Mouse (Mus musculus) monocyte, adult 59 days (primary cell): Measurements from ENCODE around the gene Ajuba. TPM values are rescaled to one million over a fixed set of nuclear protein-coding genes. Genes with fewer than 3 reads are reported as not detected.

Experiments used
- total RNA-seq, 2 experiments: library from RNA; stranded (reverse); gene quantifications; one replicate each; pipeline ENCODE4 v1.2.4; 2023

Ajuba gene
- total RNA-seq = under 1 TPM; 0.79 to 0.84 TPM

GRCm38 (mm10) chr14:54577089-54577982 is at the start of gene Ajuba:
Gene Ajuba (minus strand): TSS chr14:54577558.

DNA sequence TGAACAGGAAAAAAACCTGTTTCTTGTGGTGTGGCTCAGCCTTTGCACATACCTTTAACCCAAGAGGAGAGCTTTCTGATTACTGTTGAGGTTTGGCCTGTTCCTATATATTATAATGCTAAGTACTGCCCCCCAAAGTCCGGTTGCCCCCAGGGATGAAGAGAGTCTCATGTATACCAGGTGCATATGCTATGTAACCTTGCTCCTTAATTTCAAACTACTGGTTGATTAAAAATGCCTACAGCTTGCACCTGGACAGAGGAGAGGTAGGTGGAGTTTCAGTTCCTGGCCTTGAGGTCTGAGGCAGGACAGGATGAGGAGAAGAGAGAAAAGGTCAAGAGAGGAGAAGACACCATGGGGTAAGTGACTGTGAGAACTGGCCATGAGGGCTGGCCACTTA is 43.8 kb upstream of the Ajuba start, which contains the start of gene Psmb11:
Gene Psmb11, plus strand, starts transcription at position 301 of the 400 bp plus-strand sequence.

GRCm38 (mm10) chr14:54617897-54618365 is 40.6 kb upstream of the Ajuba start, which contains the start of gene Psmb5:
Gene Psmb5 (minus strand): TSS chr14:54618022.

DNA sequence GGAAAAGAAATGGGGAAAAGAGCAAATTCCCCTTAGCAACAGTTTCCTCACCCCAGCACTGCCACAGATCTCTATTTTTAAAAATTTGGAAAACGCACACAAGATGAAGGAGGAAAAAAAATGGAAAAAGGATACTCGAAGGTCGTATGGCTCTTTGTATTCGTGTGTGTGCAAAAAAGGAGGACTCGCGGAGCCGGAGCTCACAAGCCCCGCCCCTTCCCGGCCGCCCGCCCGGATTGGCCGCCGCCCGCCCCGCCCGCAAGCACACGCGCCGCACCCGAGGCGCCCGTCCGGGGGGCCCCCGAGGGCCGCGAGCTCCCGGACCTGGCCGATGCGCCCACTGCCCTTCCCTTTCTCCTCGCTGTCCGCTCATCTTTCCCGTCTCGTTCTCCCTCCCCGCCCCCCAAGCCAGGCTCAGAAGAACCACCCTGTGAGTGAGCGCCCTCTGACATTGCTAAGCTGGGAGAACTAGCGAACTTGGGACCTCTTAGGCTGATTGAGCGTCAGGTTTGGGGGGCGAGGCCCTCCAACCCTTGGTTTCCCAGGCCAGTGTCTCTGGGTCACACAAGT is 28.5 kb upstream of the Ajuba start, which contains the start of gene 4931414P19Rik:
Gene 4931414P19Rik, minus strand, starts transcription at position 242 of the 570 bp plus-strand sequence.

GRCm38 (mm10) chr14:54553975-54554769 is 23.2 kb downstream of the Ajuba start, which contains the start of gene Haus4:
Gene Haus4 (minus strand): TSS chr14:54554616.

Other genes starting within 250 kb of the Ajuba start
- 10 to 100 TPM; 69.3 to 69.9 TPM for gene Oxa1l, start 216.7 kb downstream of the Ajuba start, total RNA-seq
- 10 to 100 TPM; 67.4 to 75.2 TPM for gene Slc7a7, start 159.8 kb downstream of the Ajuba start, total RNA-seq
- gene Mrpl52, start 150.6 kb downstream of the Ajuba start, total RNA-seq = 10 to 100 TPM; 77.0 to 87.1 TPM
- gene Mmp14, start 145.9 kb downstream of the Ajuba start, total RNA-seq = 1 to 10 TPM; 1.4 to 2.5 TPM
- gene Lrp10, start 113.4 kb downstream of the Ajuba start, total RNA-seq = 100 to 1,000 TPM; 109 to 130 TPM
- gene Rem2, start 101.5 kb downstream of the Ajuba start, total RNA-seq = not detected
- gene Prmt5, start 60.0 kb downstream of the Ajuba start, total RNA-seq = 10 to 100 TPM; 13.4 to 14.5 TPM
- 1 to 10 TPM; 7.1 to 7.4 TPM for gene Haus4, start 22.9 kb downstream of the Ajuba start, total RNA-seq
- gene 4931414P19Rik, start 28.4 kb upstream of the Ajuba start, total RNA-seq = 1 to 10 TPM; 6.6 to 7.8 TPM
- 10 to 100 TPM; 63.1 to 66.7 TPM for gene Psmb5, start 40.5 kb upstream of the Ajuba start, total RNA-seq
- not detected for gene Psmb11, start 43.9 kb upstream of the Ajuba start, total RNA-seq
- gene Gm17606, start 63.4 kb upstream of the Ajuba start, total RNA-seq = not detected
- 1 to 10 TPM in 1 of 2 experiments, under 1 TPM in 1; 0.76 to 2.9 TPM for gene Cdh24, start 63.8 kb upstream of the Ajuba start, total RNA-seq
- 10 to 100 TPM; 22.4 to 23.1 TPM for gene 1700123O20Rik, start 108.7 kb upstream of the Ajuba start, total RNA-seq
- gene Acin1, start 109.4 kb upstream of the Ajuba start, total RNA-seq = 100 to 1,000 TPM; 302 to 334 TPM
- not detected for gene Gm29776, start 121.3 kb upstream of the Ajuba start, total RNA-seq
- gene Cebpe, start 134.6 kb upstream of the Ajuba start, total RNA-seq = 1 to 10 TPM; 1.4 to 2.4 TPM
- 10 to 100 TPM; 33.9 to 35.1 TPM for gene Slc7a8, start 204.4 kb upstream of the Ajuba start, total RNA-seq
- gene Rnf212b, start 236.6 kb upstream of the Ajuba start, total RNA-seq = not detected